Mouse (Mus musculus) myocyte (in vitro differentiated cells): ENCODE results near the gene Hoxc6. TPM values are rescaled to one million over a fixed set of nuclear protein-coding genes. Genes with fewer than 3 reads are reported as not detected.

Experiments used
- H3K27me3 ChIP-seq: one replicate; pipeline ENCODE4 v1.6.1; 2011; ENCODE audit not compliant: control insufficient read depth, insufficient read depth, insufficient read length
- H3K36me3 ChIP-seq: one replicate; pipeline ENCODE4 v1.6.1; 2011; ENCODE audit not compliant: control insufficient read depth, insufficient read depth
- H3K4me2 ChIP-seq: one replicate; pipeline ENCODE4 v1.6.1; 2011; ENCODE audit warnings: low read depth, control low read depth
- H3K4me3 ChIP-seq: one replicate; pipeline ENCODE4 v1.5.1; 2011; ENCODE audit warnings: mild to moderate bottlenecking, control low read depth, moderate library complexity
- H3K79me2 ChIP-seq: one replicate; pipeline ENCODE4 v1.6.1; 2011; ENCODE audit not compliant: control insufficient read depth, insufficient read depth
- H3ac ChIP-seq: one replicate; pipeline ENCODE4 v1.6.1; 2011; ENCODE audit not compliant: control insufficient read depth, insufficient read length
- CEBPB ChIP-seq: IDR thresholded peaks from 2 replicates; pipeline ENCODE4 v1.6.1; 2011; ENCODE audit warnings: mild to moderate bottlenecking, moderate library complexity; ENCODE audit not compliant: poor library complexity, insufficient read depth, severe bottlenecking
- E2F4 ChIP-seq: IDR thresholded peaks from one replicate; pipeline ENCODE4 v1.6.1; 2011; ENCODE audit warnings: mild to moderate bottlenecking, control low read depth, moderate library complexity; ENCODE audit not compliant: insufficient read depth
- MAX ChIP-seq: IDR thresholded peaks from one replicate; pipeline ENCODE4 v1.6.1; 2011; ENCODE audit warnings: low read depth, mild to moderate bottlenecking, control low read depth
- MYOD1 ChIP-seq, 3 experiments: IDR thresholded peaks; one replicate each; pipeline ENCODE4 v1.6.1; 2011; ENCODE audit warnings: control low read depth in 2 of 3, low read depth in 2 of 3, mild to moderate bottlenecking in 2 of 3, moderate library complexity in 1 of 3; ENCODE audit not compliant: insufficient read length in 2 of 3, control insufficient read depth in 1 of 3
- MYOG ChIP-seq, 3 experiments: IDR thresholded peaks; one replicate each; pipeline ENCODE4 v1.6.1; 2011; ENCODE audit warnings: control low read depth in 2 of 3, low read depth in 2 of 3, mild to moderate bottlenecking in 2 of 3; ENCODE audit not compliant: insufficient read length in 2 of 3, control insufficient read depth in 1 of 3, insufficient read depth in 1 of 3
- POLR2A ChIP-seq: IDR thresholded peaks from one replicate; pipeline ENCODE4 v1.6.1; 2011; ENCODE audit warnings: low read depth, mild to moderate bottlenecking, control low read depth, moderate library complexity; ENCODE audit not compliant: insufficient read length
- POLR2AphosphoS2 ChIP-seq: IDR thresholded peaks from one replicate; pipeline ENCODE4 v1.6.1; 2011; ENCODE audit warnings: low read depth, control low read depth; ENCODE audit not compliant: insufficient read length
- REST ChIP-seq: IDR thresholded peaks from one replicate; pipeline ENCODE4 v1.6.1; 2011; ENCODE audit warnings: mild to moderate bottlenecking, control low read depth, moderate library complexity; ENCODE audit not compliant: insufficient read depth, insufficient read length
- SRF ChIP-seq: IDR thresholded peaks from one replicate; pipeline ENCODE4 v1.6.1; 2011; ENCODE audit warnings: low read depth; ENCODE audit not compliant: control insufficient read depth, insufficient read length
- TCF12 ChIP-seq: IDR thresholded peaks from one replicate; pipeline ENCODE4 v1.6.1; 2011; ENCODE audit warnings: mild to moderate bottlenecking, control low read depth; ENCODE audit not compliant: poor library complexity, insufficient read depth, severe bottlenecking
- TCF3 ChIP-seq: IDR thresholded peaks from one replicate; pipeline ENCODE4 v1.6.1; 2011; ENCODE audit warnings: low read depth, control low read depth; ENCODE audit not compliant: insufficient read length
- USF1 ChIP-seq: IDR thresholded peaks from one replicate; pipeline ENCODE4 v1.6.1; 2011; ENCODE audit warnings: low read depth, mild to moderate bottlenecking, control low read depth, moderate library complexity
- polyA plus RNA-seq: library from polyadenylated mRNA; unstranded; fragments of >200 nt; fragmentation: generic; extraction: Trizol; gene quantifications from one replicate; pipeline ENCODE4 v1.2.1, GENCODE M21; 2012; ENCODE audit warnings: missing spikeins

Hoxc6 gene
- polyA plus RNA-seq, 1 experiment: 14.0 TPM

- peak overlapping the region; percentile 27 for H3K4me3 ChIP-seq
- H3ac ChIP-seq: peak overlapping the region; percentile 23
- TF ChIP-seq TCF12 (no peak), POLR2A (peak; percentile 44), USF1 (no peak), REST (no peak)
- H3K27me3 ChIP-seq: no peaks in the 10 kb centered on the region
- H3K79me2 ChIP-seq: no peaks in the 10 kb centered on the region
- H3K4me2 ChIP-seq: peak overlapping the region; percentile 82
- no peaks in the 10 kb centered on the region for H3K36me3 ChIP-seq
Observed at GRCm38 (mm10) chr15:103027266-103028235, 29.5 kb downstream of the Hoxc6 start.

- no peaks in the 10 kb centered on the region for H3K36me3 ChIP-seq
- no peaks in the 10 kb centered on the region for H3K27me3 ChIP-seq
- H3K79me2 ChIP-seq: no peaks in the 10 kb centered on the region
- H3ac ChIP-seq: no peak overlapping the region
- H3K4me2 ChIP-seq: no peak overlapping the region
- no peak overlapping the region for H3K4me3 ChIP-seq
- TF ChIP-seq USF1 (no peak), POLR2A (no peak), SRF (no peak), MYOD1 (IDR thresholded peaks at IDR 0.05; ENCODE audit: control insufficient read depth in 1 of 3, insufficient read length in 2 of 3, low read depth in 2 of 3) (no peak), TCF3 (no peak), MYOG (IDR thresholded peaks at IDR 0.05; ENCODE audit: control insufficient read depth in 1 of 3, insufficient read depth in 1 of 3, insufficient read length in 2 of 3, low read depth in 2 of 3) (no peak), MAX (no peak), E2F4 (no peak), CEBPB (no peak), REST (no peak), TCF12 (no peak), POLR2AphosphoS2 (no peak)
Observed at GRCm38 (mm10) chr15:103028916-103029512, 31.0 kb downstream of the Hoxc6 start.

DNA sequence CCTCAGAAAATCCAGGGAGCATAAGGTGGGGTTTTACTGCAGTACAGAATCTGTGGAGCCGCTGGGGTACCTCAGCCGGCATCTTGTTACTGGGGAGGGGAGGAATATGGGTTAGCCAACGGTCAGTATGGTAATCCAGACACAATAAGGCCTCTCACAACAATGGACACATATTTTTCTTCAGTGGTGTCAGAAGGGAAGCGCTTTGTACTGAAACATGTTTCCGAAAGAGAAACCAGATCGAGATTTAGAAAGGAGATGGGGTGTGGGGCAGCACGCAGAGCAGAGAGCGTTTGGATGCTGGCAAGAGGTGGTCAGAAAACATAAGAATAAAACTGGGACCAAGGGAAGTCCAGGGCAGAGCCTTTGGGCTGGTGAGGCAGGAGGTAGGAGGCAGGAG lies 32.1 kb downstream of the Hoxc6 start:
- H3ac ChIP-seq: no peak overlapping the region
- H3K27me3 ChIP-seq: no peaks in the 10 kb centered on the region

GRCm38 (mm10) chr15:103032167-103032566 lies 34.1 kb downstream of the Hoxc6 start:
- Histone ChIP-seq H3K4me2 (no peak overlapping the region), H3K27me3 (no peaks in the 10 kb centered on the region), H3K4me3 (no peak overlapping the region), H3K79me2 (no peaks in the 10 kb centered on the region), H3ac (no peak overlapping the region), H3K36me3 (no peaks in the 10 kb centered on the region)
- TF ChIP-seq MYOG (IDR thresholded peaks at IDR 0.05; ENCODE audit: control insufficient read depth in 1 of 3, insufficient read depth in 1 of 3, insufficient read length in 2 of 3, low read depth in 2 of 3) (no peak), REST (no peak), POLR2AphosphoS2 (no peak), USF1 (no peak), CEBPB (no peak), SRF (no peak)

More for the DNA sequence above, 32.1 kb downstream of the Hoxc6 start:
- no peaks in the 10 kb centered on the region for H3K36me3 ChIP-seq
- no peak overlapping the region for H3K4me3 ChIP-seq
- no peaks in the 10 kb centered on the region for H3K79me2 ChIP-seq
- H3K4me2 ChIP-seq: no peak overlapping the region
- TF ChIP-seq TCF12: no peak
- no peak for TF ChIP-seq USF1
- no peak for TF ChIP-seq POLR2AphosphoS2
- TF ChIP-seq CEBPB: no peak
- TF ChIP-seq E2F4: no peak
- TF ChIP-seq TCF3: no peak
- no peak for TF ChIP-seq MYOD1 (IDR thresholded peaks at IDR 0.05; ENCODE audit: control insufficient read depth in 1 of 3, insufficient read length in 2 of 3, low read depth in 2 of 3)
- no peak for TF ChIP-seq POLR2A
- no peak for TF ChIP-seq REST
- no peak for TF ChIP-seq SRF
- TF ChIP-seq MAX: no peak
- no peak for TF ChIP-seq MYOG (IDR thresholded peaks at IDR 0.05; ENCODE audit: control insufficient read depth in 1 of 3, insufficient read depth in 1 of 3, insufficient read length in 2 of 3, low read depth in 2 of 3)
